Mouse (Mus musculus): ENCODE data around the gene Rbfox3.

GRCm38 (mm10) chr11:118637718-118638117 is 273.7 kb downstream of the Rbfox3 start:
- no peak for TF ChIP-seq POLR2A (IDR thresholded peaks at IDR 0.05; ENCODE audit: insufficient read length, low read depth)
- no peak for TF ChIP-seq USF1 (IDR thresholded peaks at IDR 0.05; ENCODE audit: low read depth)
- TF ChIP-seq POLR2AphosphoS2 (IDR thresholded peaks at IDR 0.05; ENCODE audit: insufficient read length, low read depth), result no peak
- TF ChIP-seq TCF12 (IDR thresholded peaks at IDR 0.05; ENCODE audit: insufficient read depth, poor library complexity, severe bottlenecking), result no peak
- TF ChIP-seq CEBPB (IDR thresholded peaks at IDR 0.05; ENCODE audit: insufficient read depth, poor library complexity, severe bottlenecking), result no peak
- TF ChIP-seq MYOD1 (IDR thresholded peaks at IDR 0.05; ENCODE audit: control insufficient read depth in 1 of 3, insufficient read length in 2 of 3, low read depth in 2 of 3), result no peak

Data from myocyte (in vitro differentiated cells).